Mouse (Mus musculus) layer of hippocampus, postnatal 36 days (tissue): ENCODE results near the gene F12. TPM values are rescaled to one million over a fixed set of nuclear protein-coding genes. Genes with fewer than 3 reads are reported as not detected.
"Not testable (repeated sequence)": the region's sequence is repeated elsewhere in the genome, so short reads cannot be mapped to it uniquely, and the experiment has no call there.

Experiments used
- DNase-seq, 2 experiments: peaks; one replicate each; pipeline ENCODE4 v3.0.0; 2022
- total RNA-seq, 2 experiments: library from RNA; stranded (reverse); gene quantifications; 2 replicates each; pipeline ENCODE4 v1.2.3; 2021

The F12 gene
- total RNA-seq, 2 experiments from 2014 or later: 0.32 to 0.71 TPM

DNA sequence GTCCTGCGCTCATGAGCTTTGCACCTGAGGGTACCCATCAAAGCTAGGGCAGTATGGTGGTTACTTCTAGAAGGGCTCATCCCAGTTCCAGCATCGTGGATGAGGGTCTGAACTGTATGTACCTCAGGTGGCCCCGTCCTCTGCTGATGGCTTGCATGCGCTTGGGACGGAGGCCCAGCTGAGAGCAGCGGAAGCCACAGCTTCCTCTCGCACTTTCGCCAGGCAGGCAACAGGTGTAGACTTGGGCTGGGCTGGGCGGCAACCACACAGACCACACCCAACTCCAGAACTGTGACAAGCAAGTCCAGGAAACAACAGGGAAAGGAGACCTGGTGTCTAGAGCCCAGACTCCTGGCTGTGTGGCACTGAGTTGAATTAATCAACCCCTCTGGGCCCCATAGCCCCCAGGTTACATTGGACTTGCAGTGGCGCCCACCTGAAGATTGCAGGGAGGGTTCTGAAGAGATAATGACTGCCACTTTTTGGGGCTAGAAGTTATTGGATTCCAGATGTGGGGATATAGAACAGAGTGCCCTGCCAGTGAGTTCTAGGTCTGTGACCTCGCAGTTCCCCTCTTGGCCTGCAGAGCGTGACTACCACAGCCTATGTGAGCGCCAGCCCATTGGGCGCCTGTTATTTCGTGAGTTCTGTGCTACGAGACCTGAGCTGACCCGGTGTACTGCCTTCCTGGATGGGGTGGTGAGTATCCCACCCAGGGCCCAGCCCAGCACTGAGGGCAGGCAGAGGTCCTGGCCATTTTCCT lies 23.3 kb upstream of the F12 start:
- no peak for DNase-seq

DNA sequence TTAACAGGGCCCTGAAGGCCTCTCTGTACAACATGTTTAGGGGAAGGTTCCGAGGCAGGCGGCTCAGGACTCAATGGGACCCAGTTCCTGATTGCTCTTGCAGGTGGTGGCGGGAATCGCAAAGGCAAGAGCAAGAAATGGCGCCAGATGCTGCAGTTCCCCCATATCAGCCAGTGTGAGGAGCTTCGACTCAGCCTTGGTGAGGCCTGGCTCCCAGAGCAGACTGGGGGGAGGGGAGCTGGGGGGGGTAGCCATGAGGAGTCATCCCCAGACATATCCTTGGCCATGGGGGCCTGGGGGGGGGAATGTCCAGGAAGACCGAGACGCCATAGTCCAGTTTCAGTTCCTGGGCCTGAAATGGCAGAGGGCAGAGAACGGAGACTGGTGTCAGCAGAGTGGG lies 22.6 kb upstream of the F12 start:
- no peak for DNase-seq

DNA sequence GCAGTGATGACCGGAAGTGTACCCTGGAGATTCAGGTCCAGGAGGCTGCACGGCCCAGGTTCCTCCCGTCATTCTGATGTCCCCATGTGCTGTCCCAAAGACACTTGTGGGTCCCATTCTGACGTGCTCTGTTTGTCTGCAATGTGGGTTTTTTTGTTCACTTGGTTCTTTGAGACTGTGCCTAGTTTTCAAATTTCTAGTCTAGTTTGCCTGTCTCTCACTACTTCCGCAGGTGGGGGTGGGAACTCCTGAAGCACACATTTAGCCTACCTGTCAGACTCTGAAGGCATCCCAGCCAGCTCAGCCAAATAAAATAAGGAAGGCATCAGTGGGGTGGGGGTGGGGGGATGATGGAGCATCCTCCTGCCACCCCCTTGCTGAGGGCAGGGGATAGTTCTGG lies 21.5 kb upstream of the F12 start:
- DNase-seq: no peak

DNA sequence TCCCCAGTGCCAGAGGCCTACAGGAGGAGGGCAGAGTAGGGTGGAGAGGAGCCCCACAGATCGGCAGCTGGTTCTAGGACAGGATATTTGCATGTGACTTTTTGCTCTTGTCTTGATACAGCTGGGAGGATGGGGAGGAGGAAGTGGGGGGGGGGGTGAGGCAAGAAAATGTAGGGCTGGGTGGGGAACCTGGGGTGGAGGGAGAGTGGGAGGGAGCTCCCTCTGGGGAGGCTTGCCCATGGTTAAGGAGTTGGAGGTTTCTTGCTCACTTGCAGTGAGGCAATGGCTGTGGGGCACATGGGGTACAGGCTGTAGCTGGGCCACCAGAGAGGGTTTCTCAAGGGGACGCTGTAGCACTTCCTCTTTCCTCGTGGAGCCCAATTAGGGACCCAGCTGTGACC lies 20.9 kb upstream of the F12 start:
- no peak for DNase-seq

- DNase-seq: no peak
Observed at GRCm38 (mm10) chr13:55446483-55447105, 20.0 kb upstream of the F12 start.

DNA sequence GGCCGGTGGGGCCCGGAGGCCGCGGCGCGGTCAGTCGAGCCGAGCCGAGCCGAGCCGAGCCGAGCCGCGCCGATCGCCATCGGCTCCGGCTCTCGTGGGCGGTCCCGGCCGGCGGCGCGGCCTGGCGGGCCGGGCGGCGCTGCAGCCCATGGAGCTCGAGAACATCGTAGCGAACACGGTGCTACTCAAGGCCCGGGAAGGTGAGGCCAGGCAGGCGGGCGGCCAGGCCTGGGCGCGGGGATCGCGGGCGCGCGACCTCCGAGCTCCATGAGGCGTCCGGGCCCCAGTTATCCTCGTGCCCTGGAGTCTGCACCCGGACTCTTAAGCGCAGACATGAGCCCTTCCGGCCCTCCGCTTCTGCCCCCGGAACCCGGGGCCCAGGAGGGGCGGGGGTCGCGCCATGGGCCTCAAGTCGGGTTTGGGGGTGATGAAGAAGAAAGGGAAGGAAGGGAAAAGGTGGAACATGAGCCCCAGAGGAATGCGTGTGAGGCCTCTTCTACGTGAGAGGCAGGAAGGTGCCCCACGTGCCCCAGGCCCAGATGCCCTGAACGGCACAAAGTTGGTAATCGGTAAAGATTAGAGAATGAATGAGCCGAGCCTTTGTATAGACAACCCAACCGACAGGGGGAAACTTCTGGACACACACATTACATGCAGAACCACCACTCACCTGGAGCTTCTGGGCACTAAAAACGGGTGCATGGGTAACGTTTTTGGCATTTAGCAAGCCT lies 18.9 kb upstream of the F12 start:
- DNase-seq: no peak

- DNase-seq: peak; percentile 99 to 100
Observed at GRCm38 (mm10) chr13:55444937-55445315, 18.3 kb upstream of the F12 start, which contains the start of gene Grk6. TSS of gene Grk6 (plus strand) at chr13:55445072.

- DNase-seq: no peak
Observed at GRCm38 (mm10) chr13:55444286-55444936, 17.8 kb upstream of the F12 start.

GRCm38 (mm10) chr13:55443799-55444285 lies 17.2 kb upstream of the F12 start:
- DNase-seq: no peak

DNA sequence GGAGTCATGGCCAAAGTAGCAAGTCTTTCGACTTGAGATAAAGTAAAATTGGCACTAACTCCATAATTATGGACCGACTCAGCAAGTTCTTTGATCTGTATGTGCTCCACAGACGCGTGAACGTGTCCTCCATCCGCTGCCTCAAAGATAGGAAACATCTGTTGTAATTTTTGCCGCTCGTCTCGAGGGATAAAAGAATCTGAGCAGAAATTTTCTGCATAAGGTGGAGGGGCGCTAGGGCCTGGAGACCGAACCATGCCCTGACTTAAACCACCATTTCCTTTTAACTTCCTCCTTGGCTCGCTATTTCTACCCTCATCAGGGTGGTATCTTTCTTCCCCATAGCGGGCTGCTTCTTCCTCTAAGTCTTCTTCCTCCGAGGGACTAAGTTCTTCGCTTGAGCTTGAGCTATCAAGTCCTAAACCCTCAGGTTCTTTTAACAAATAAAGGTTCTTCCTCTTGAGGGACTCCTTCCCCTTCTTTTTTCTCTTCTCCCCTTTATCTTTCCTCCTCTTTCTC lies 10.6 kb upstream of the F12 start:
- not testable (repeated sequence) for DNase-seq

GRCm38 (mm10) chr13:55431889-55432685 lies 5.5 kb upstream of the F12 start:
- DNase-seq: no peak

DNA sequence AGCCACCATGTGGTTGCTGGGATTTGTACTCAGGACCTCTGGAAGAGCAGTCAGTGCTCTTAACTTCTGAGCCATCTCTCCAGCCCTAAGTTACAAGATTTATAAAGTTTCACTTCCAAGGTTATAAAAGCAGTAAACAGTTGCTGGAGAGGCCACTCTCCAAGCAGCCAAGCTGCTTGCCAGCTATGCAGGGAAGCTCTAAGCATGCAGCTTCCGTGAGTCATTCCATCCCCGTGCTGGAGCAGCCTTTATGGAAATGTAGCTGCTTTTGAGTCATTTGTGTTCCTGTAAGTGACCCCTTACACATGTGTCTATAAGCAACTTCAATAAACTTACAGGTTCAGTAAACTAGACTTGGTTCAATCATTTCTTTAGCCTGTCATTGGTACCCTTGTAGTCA lies 4.0 kb upstream of the F12 start:
- no peak for DNase-seq

DNA sequence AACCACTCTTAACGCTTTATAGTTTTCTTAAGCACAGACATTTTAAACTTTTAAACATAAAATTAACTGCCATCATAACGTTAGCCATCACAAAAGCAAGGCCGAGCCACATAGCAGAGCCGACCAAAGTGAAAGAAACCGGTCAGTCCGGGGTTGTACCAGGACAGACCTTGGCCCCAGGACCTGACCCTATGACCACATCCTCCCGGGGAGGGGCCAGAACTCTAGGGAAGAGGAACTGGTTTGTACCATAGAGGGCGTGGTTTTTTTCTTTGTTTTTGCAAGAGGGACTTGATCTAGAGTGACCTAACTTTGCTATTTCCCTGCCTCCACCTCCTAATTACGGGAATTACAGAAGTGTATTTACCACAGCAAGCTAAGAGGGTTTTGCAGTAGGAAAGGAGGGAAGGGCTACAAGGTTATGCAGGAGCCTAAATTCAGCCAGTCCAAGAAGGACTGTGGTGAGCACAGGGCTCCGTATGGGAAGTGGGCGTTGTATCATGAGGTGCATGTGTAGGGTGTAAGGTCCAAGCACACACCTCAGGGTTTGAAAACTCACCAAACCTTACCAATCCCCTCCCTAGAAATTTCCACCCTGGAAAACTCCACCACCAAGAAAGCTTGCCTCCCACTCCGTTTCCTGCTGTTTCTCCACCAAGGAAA lies 2.8 kb upstream of the F12 start:
- no peak for DNase-seq

DNA sequence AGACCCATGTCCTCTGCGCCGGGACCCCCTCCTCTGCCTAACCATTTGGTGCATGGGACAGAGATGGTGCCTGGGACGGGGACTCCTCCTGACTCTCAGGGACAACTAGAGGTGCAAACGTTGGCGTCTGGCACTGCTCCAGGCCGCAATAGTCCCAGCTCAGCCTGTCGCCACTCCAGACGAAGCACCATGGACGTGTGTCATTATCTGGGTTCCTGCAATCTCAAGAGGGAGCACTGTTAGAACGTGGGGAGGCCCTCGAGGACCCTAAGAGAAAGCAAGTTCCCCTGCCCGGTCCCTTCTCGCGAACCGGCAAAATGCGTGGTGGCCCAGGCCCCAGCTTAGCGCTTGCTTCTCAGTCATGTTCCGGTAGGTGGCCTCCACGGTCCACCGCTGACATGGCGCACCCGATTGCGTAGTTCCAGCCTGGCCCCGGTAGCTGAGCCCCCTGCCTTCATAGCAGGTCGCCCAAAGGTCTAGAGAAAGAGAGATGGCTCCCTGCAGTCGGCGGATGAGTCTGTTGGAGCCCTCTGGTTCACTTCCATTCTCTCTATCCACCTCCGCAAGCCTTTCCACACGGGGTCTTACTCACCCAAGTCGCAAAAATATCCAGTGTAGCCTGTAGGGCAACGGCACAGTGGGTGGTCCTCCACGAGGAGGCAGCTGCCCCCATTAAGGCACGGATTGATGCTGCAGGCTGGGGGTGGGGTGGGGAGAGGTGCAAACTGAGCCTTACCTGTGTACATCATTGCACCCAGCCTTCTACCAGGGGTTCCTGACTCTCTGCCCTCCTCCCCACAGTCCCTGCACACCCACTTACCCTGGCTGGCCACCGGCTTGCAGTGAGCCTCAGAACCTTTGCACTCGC lies 5.4 kb downstream of the F12 start:
- peak; percentile 59 to 62 for DNase-seq

- no peak for DNase-seq
Observed at GRCm38 (mm10) chr13:55420018-55420932, 6.3 kb downstream of the F12 start.

DNA sequence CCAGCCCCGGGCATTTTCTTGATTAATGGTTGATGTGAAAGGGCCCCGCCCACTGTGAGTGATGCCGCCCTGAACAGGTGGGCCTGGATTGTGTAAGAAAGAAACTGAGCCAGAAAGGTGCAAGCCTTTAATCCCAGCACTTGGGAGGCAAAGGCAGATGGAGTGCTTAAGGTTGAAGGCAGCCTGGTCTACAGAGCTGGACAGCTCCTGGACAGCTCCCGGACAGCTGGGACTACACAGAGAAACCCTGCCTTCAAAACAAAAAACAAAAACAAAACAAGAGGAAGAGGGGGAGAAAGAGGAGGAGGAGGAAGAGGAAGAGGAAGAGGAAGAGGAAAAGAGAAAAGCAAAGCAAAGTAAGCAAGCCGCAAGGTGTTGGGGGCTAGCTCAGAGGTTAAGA lies 7.5 kb downstream of the F12 start:
- DNase-seq: no peak

GRCm38 (mm10) chr13:55418004-55418403 lies 8.6 kb downstream of the F12 start:
- DNase-seq: peak; percentile 81 to 84

- DNase-seq: peak; percentile 60 to 61
Observed at GRCm38 (mm10) chr13:55414743-55415380, 11.7 kb downstream of the F12 start, which contains the start of gene Pfn3. TSS of gene Pfn3 (minus strand) at chr13:55415232.
